Mouse (Mus musculus) adrenal gland, adult 2 months (tissue): ENCODE measurements at regions not wholly inside any gene's neighbourhood (a gene's known extent, or its start where the extent isn't known, plus 50 kb on each side); places are given as distances from the start of the nearest gene placed in this dataset.
A peak's percentile ranks its signal among the peaks of the same experiment; 100 is the strongest.

Experiments
- DNase-seq: peaks from one replicate; pipeline ENCODE4 v3.0.0; 2021

- peak; percentile 45 for DNase-seq
These were observed 52.2 kb upstream of the Foxo6 start for GRCm38 (mm10) chr4:120339371-120339770.

- no peak for DNase-seq
These were observed 53.5 kb upstream of the Foxo6 start for GRCm38 (mm10) chr4:120340686-120341085.

- DNase-seq, result no peak
These were observed 54.8 kb upstream of the Foxo6 start for GRCm38 (mm10) chr4:120341933-120342332.

- DNase-seq, result no peak
These were observed 55.5 kb upstream of the Foxo6 start for GRCm38 (mm10) chr4:120342658-120343057.

GRCm38 (mm10) chr4:120345676-120346465 lies 58.7 kb upstream of the Foxo6 start:
- no peak for DNase-seq

- no peak for DNase-seq
These were observed 55.2 kb upstream of the Scmh1 start for GRCm38 (mm10) chr4:120349841-120350240.

GRCm38 (mm10) chr4:120353784-120354183 lies 51.3 kb upstream of the Scmh1 start:
- DNase-seq, result no peak
